Mouse (Mus musculus): ENCODE data around the gene Mypn.

Gene Mypn

GRCm38 (mm10) chr10:63199008-63199407, 4.7 kb downstream of the Mypn start:
- no peak for DNase-seq (ENCODE audit: low spot score)

- no peak for DNase-seq (ENCODE audit: low spot score)
Observed at GRCm38 (mm10) chr10:63192736-63193135, 11.0 kb downstream of the Mypn start.

GRCm38 (mm10) chr10:63192276-63192675, 11.5 kb downstream of the Mypn start:
- no peak for DNase-seq (ENCODE audit: low spot score)

- no peak for DNase-seq (ENCODE audit: low spot score)
Observed at GRCm38 (mm10) chr10:63184451-63184850, 19.3 kb downstream of the Mypn start.

- DNase-seq (ENCODE audit: low spot score) = no peak
Observed at GRCm38 (mm10) chr10:63182177-63182768, 21.5 kb downstream of the Mypn start.

GRCm38 (mm10) chr10:63181166-63181565, 22.6 kb downstream of the Mypn start:
- DNase-seq (ENCODE audit: low spot score) = no peak

GRCm38 (mm10) chr10:63179524-63179923, 24.2 kb downstream of the Mypn start:
- DNase-seq (ENCODE audit: low spot score) = no peak

GRCm38 (mm10) chr10:63178318-63178717, 25.4 kb downstream of the Mypn start:
- no peak for DNase-seq (ENCODE audit: low spot score)

GRCm38 (mm10) chr10:63177286-63178140, 26.2 kb downstream of the Mypn start:
- DNase-seq (ENCODE audit: low spot score) = no peak

GRCm38 (mm10) chr10:63176471-63176931, 27.3 kb downstream of the Mypn start:
- DNase-seq (ENCODE audit: low spot score) = no peak

GRCm38 (mm10) chr10:63172089-63172488, 31.7 kb downstream of the Mypn start:
- no peak for DNase-seq (ENCODE audit: low spot score)

GRCm38 (mm10) chr10:63169503-63169902, 34.2 kb downstream of the Mypn start:
- no peak for DNase-seq (ENCODE audit: low spot score)

GRCm38 (mm10) chr10:63168124-63168523, 35.6 kb downstream of the Mypn start:
- DNase-seq (ENCODE audit: low spot score) = no peak

- DNase-seq (ENCODE audit: low spot score) = no peak
Observed at GRCm38 (mm10) chr10:63167241-63167995, 36.3 kb downstream of the Mypn start.

- no peak for DNase-seq (ENCODE audit: low spot score)
Observed at GRCm38 (mm10) chr10:63165752-63166412, 37.9 kb downstream of the Mypn start.

GRCm38 (mm10) chr10:63161240-63161639, 42.5 kb downstream of the Mypn start:
- DNase-seq (ENCODE audit: low spot score) = peak; percentile 13

GRCm38 (mm10) chr10:63160671-63161070, 43.1 kb downstream of the Mypn start:
- peak; percentile 58 for DNase-seq (ENCODE audit: low spot score)

- no peak for DNase-seq (ENCODE audit: low spot score)
Observed at GRCm38 (mm10) chr10:63158191-63158590, 45.6 kb downstream of the Mypn start.

- DNase-seq (ENCODE audit: low spot score) = no peak
Observed at GRCm38 (mm10) chr10:63157491-63157890, 46.3 kb downstream of the Mypn start.

- no peak for DNase-seq (ENCODE audit: low spot score)
Observed at GRCm38 (mm10) chr10:63156919-63157318, 46.8 kb downstream of the Mypn start.

GRCm38 (mm10) chr10:63156351-63156750, 47.4 kb downstream of the Mypn start:
- no peak for DNase-seq (ENCODE audit: low spot score)

Data from MN1 (cell line).